Mouse (Mus musculus) spleen, postnatal 0 days (tissue): Measurements from ENCODE around the gene Npr3. TPM values are rescaled to one million over a fixed set of nuclear protein-coding genes. Genes with fewer than 3 reads are reported as not detected.

Experiments
- polyA plus RNA-seq: library from polyadenylated mRNA; unstranded; fragments of >200 nt; fragmentation: Nextera tagmentation; extraction: Ambion mirVana; gene quantifications from 2 replicates; pipeline ENCODE4 v1.2.1, GENCODE M21; 2015

The Npr3 gene
- polyA plus RNA-seq, result 0.28 and 0.53 TPM in 2 replicates

DNA sequence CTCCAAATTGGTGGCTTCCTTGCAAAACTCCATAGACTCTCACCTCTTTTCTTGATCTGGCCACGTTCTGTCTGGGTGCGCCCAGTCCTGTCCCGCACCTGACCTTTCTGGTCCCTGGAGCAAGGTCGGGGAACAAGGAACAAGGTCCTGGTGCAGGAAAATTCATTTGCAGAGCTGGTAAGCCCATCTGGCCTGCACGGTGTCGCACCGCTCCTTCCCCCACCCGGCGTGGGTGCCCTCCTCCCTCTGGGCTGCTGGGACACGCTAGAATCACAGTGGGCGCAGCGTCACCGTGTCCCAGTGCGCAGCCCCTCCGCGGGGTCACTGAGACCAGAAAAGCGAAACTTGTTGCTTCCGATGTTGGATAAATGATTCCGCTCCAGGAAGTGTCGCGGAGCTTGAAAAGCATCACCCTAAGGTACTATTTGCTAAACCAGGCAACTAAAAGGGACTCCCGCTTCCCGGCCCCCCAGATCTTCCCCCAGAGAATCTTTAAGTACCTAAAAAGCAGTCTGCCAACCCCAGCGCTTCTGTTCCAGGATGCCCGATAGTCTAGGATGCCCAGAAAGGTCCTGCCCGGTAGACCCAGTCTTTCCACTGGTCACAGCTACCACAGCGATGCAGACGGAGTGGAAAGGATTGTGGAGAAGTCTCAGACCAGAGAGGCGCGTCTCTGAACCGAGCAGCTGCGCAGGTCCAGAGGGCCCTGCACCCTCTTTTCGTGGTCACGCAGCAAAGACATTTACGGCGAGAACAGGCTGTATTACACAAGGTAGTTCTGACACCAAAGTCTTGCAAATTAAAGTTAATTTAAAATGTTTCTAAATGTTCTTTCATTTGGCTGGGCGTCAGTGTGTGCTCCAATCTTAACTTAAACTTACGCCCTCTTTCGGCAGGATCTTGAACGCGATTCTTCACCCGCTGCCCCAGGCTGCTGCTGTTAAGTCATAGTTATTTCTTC is at the start of gene Npr3:
Gene Npr3 (minus strand): TSS at position 717 of the 961 bp plus-strand sequence.

Other genes with a start within 250 kb of the Npr3 start
- 499 and 501 TPM in 2 replicates for gene Sub1, start 89.7 kb upstream of the Npr3 start, polyA plus RNA-seq
- gene Zfr, start 210.5 kb upstream of the Npr3 start, polyA plus RNA-seq, result 43.3 and 49.6 TPM in 2 replicates